Mouse (Mus musculus) kidney, embryonic 15.5 days (tissue): ENCODE results near the gene Pgls. TPM values are rescaled to one million over a fixed set of nuclear protein-coding genes. Genes with fewer than 3 reads are reported as not detected.
A peak's percentile ranks its signal among the peaks of the same experiment; 100 is the strongest.

Experiments
- ATAC-seq: fragments of 200-750 bp; cut with Nextera tagmentation; replicated peaks from 2 replicates; pipeline ENCODE4 v1.8.0; 2017; ENCODE audit warnings: moderate TSS enrichment; ENCODE audit not compliant: low FRiP score
- H3K27ac ChIP-seq: fragments of 300-500 bp; sonication (generic); 2 replicates; pipeline ENCODE4 v1.5.1; 2015; ENCODE audit warnings: mild to moderate bottlenecking, inconsistent platforms
- H3K27me3 ChIP-seq: fragments of 300-500 bp; sonication (generic); 2 replicates; pipeline ENCODE4 v1.6.1; 2015; ENCODE audit warnings: inconsistent platforms
- H3K36me3 ChIP-seq: fragments of 300-500 bp; sonication (generic); 2 replicates; pipeline ENCODE4 v1.6.1; 2015; ENCODE audit warnings: inconsistent platforms
- H3K4me1 ChIP-seq: fragments of 300-500 bp; sonication (generic); 2 replicates; pipeline ENCODE4 v1.6.1; 2015; ENCODE audit warnings: inconsistent platforms
- H3K4me2 ChIP-seq: fragments of 300-500 bp; sonication (generic); 2 replicates; pipeline ENCODE4 v1.6.1; 2015; ENCODE audit warnings: moderate library complexity, mild to moderate bottlenecking, inconsistent platforms
- H3K4me3 ChIP-seq: fragments of 300-500 bp; sonication (generic); replicated peaks from 2 replicates; pipeline ENCODE4 v1.5.1; 2015; ENCODE audit warnings: mild to moderate bottlenecking, inconsistent platforms
- H3K9ac ChIP-seq: fragments of 300-500 bp; sonication (generic); 2 replicates; pipeline ENCODE4 v1.6.1; 2015; ENCODE audit warnings: mild to moderate bottlenecking, inconsistent platforms
- H3K9me3 ChIP-seq: fragments of 300-500 bp; sonication (generic); replicated peaks from 2 replicates; pipeline ENCODE4 v1.6.1; 2016; ENCODE audit warnings: inconsistent platforms
- WGBS: fragments of 180-500 bp; shearing (Covaris S2); methylation state at CpG from one replicate; pipeline ENCODE4 v1.1.7; 2015; ENCODE audit warnings: mixed read lengths; 5-methylcytosine and 5-hydroxymethylcytosine counted together
- polyA plus RNA-seq: library from polyadenylated mRNA; unstranded; fragments of >200 nt; fragmentation: Nextera tagmentation; extraction: Ambion mirVana; gene quantifications from 2 replicates; pipeline ENCODE4 v1.2.1, GENCODE M21; 2015

The Pgls gene
- polyA plus RNA-seq, 1 experiment from 2014 or later, result 247 TPM

DNA sequence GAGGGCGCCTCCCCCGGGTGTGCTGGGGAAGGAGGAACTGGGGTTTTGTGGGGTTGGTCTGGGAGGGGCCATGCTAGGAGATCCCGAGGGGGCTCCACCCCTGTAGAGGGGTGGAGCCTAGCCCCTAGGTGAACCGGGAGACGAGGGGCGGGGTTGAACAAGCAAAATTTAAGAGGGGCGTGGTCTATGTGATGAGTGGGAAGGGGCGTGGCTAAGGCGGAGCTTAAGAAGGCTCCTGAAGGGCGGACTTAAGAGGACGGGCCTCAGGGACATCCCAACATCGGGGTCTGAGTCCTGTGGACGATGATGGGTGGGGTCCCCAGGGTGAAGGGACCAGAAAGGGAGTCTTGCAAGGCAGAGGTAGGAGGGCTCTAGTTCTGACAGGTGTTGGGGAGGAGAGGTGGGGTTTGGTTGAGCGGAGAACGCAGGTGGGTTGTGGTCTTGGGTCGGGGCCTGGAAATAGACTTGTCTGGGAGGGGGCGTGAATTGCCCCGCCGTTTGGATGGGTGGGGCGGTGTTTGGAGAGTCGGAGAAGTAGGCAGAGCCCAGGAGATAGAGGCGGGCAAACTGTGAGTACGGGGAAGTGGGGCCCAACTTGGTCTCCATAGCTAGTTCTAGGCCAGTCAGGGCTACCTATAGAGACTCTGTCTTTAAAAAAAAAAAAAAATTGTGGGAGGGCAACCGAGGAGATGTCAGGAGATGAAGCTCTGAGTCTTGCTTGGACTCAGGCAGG, 32.9 kb upstream of the Pgls start:
- peaks cover 32% of the 10 kb centered on the region for H3K4me1 ChIP-seq
- H3K4me2 ChIP-seq, result peak overlapping the region; percentile 88
- no peak overlapping the region for H3K27ac ChIP-seq
- H3K36me3 ChIP-seq, result no peaks in the 10 kb centered on the region
- WGBS, result 1% methylated on average over 24 of the region's 24 CpGs
- H3K9me3 ChIP-seq, result peaks cover 1% of the 10 kb centered on the region; the same call in 1 of the 2 replicates
- H3K4me3 ChIP-seq, result peak overlapping the region; percentile 54
- peak; percentile 77 for ATAC-seq
- peaks cover 71% of the 10 kb centered on the region for H3K27me3 ChIP-seq
- H3K9ac ChIP-seq, result peak overlapping the region; percentile 50

DNA sequence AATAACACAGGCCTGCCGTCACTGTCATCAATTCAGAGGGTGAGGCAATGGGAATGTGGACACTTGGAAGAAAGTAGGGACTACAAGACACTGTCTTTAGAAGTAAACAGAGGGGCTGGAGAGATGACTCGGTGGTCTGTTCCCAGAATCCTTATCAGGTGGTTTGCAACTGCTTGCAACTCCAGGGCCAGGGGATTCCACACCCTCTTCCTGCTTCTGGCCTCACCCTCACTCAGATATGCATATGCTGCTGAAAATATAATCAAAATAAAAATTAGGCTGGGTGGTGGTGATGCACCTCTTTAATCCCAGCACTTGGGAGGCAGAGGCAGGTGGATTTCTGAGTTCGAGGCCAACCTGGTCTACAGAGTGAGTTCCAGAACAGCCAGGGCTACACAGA, 31.9 kb upstream of the Pgls start:
- H3K36me3 ChIP-seq, result no peaks in the 10 kb centered on the region
- H3K4me3 ChIP-seq, result no peak overlapping the region
- H3K4me1 ChIP-seq, result peaks cover 25% of the 10 kb centered on the region
- no peak overlapping the region for H3K9ac ChIP-seq
- H3K27ac ChIP-seq, result no peak overlapping the region
- 73% methylated on average over 3 of the region's 3 CpGs for WGBS
- no peak for ATAC-seq
- H3K27me3 ChIP-seq, result peaks cover 71% of the 10 kb centered on the region
- H3K4me2 ChIP-seq, result no peak overlapping the region
- peaks cover 5% of the 10 kb centered on the region for H3K9me3 ChIP-seq

DNA sequence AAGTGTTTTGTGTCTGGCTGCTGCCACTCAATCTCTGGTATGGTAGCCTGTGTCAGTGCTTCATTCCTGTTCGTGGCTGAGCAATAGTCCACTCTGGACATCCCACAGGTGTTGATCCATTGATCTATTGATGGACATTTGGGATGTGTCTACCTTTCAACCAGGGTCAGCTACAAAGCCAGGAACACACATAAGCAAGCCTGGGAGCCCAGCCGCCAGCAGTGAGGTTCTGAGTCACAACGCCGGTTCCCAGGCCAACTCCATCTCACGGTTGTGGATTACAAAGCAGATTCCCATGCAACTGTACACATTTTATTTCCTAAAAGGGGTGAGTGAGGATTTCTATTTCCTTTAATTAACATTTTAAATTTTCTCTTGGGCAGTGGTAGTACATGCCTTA, 31.2 kb upstream of the Pgls start:
- H3K4me3 ChIP-seq, result no peak overlapping the region
- peaks cover 25% of the 10 kb centered on the region for H3K4me1 ChIP-seq
- no peak for ATAC-seq
- H3K9me3 ChIP-seq, result peaks cover 5% of the 10 kb centered on the region
- H3K4me2 ChIP-seq, result no peak overlapping the region
- 84% methylated on average over 5 of the region's 5 CpGs for WGBS
- H3K36me3 ChIP-seq, result no peaks in the 10 kb centered on the region
- H3K27me3 ChIP-seq, result peaks cover 71% of the 10 kb centered on the region
- H3K9ac ChIP-seq, result no peak overlapping the region
- no peak overlapping the region for H3K27ac ChIP-seq

DNA sequence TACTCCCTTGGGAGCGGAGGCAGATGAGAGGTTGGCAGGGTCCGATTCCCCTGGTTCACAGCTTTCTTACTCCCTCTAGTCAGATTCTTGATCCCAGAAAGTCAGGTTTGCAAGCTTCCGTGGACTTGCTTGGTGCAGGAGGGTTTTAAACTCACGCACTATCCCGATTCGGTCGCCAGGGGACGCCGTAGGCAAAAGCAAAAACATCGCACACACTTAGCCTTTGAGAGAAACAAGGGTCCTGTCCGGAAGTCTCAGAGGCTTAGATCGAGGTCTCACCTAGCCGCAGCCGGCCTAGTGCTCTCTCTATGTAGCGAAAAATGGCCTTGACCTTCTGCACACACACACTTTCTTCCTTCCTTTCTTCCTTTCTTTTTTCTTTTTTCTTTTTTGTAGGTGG, 30.6 kb upstream of the Pgls start:
- Histone ChIP-seq H3K27me3 (peaks cover 67% of the 10 kb centered on the region), H3K9me3 (peaks cover 5% of the 10 kb centered on the region), H3K36me3 (no peaks in the 10 kb centered on the region), H3K4me1 (peaks cover 25% of the 10 kb centered on the region), H3K4me3 (no peak overlapping the region), H3K27ac (no peak overlapping the region), H3K9ac (no peak overlapping the region), H3K4me2 (no peak overlapping the region)
- no peak for ATAC-seq
- WGBS, result 3% methylated on average over 15 of the region's 15 CpGs

DNA sequence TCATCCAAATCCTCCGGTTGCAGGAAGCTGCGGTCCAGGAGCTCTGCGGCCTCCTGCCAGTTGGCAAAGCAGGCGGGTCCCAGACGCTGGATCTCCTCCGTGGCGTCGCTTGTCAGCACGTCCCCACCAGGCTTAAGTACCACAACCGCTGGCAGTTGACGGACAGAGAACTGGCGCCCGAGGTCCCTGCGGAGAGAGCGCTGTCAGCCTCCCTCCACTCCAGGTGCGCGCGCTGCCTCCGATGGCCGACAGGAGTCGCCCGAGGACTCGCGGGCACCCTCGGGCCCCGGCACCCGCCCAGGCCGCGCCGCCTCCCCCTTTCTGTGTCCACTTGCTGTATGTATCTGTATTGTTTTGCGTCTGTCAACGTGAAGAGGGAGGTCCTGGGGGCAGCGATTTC, 29.2 kb upstream of the Pgls start:
- peaks cover 54% of the 10 kb centered on the region for H3K27me3 ChIP-seq
- peaks cover 27% of the 10 kb centered on the region for H3K4me1 ChIP-seq
- H3K27ac ChIP-seq, result no peak overlapping the region
- ATAC-seq, result 0 out of 2 replicates have a peak, but pooled peaks have one; percentile 23
- no peak overlapping the region for H3K9ac ChIP-seq
- WGBS, result 1% methylated on average over 33 of the region's 33 CpGs
- peak overlapping the region; percentile 52 for H3K4me2 ChIP-seq
- H3K36me3 ChIP-seq, result no peaks in the 10 kb centered on the region
- peak overlapping the region; percentile 18 for H3K4me3 ChIP-seq
- peaks cover 5% of the 10 kb centered on the region for H3K9me3 ChIP-seq

GRCm38 (mm10) chr8:71563992-71564391, 28.0 kb upstream of the Pgls start:
- no peak overlapping the region for H3K27ac ChIP-seq
- WGBS, result 91% methylated on average over 4 of the region's 4 CpGs
- H3K9me3 ChIP-seq, result peaks cover 5% of the 10 kb centered on the region
- H3K4me2 ChIP-seq, result no peak overlapping the region
- ATAC-seq, result no peak
- no peak overlapping the region for H3K9ac ChIP-seq
- peaks cover 29% of the 10 kb centered on the region for H3K4me1 ChIP-seq
- no peaks in the 10 kb centered on the region for H3K36me3 ChIP-seq
- H3K27me3 ChIP-seq, result peaks cover 42% of the 10 kb centered on the region
- H3K4me3 ChIP-seq, result no peak overlapping the region

DNA sequence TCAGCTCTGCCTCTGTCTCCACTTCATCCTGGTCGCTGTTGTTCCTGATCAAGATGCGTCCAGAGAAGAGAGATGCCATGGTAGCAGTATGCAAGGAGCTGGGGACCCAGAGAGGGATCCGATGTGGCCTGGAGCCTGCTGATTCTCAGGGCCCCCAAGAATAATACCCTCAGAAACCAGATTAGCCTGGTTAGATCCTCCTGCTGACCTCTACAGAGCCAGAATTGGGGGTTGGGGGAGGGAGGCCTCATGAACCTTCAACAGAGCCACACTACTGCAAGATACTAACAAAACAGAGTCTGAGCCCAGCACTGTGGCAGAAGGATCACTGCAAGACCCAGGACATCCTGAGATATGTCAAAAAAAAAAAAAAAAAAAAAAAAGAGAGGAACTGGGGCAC, 25.5 kb upstream of the Pgls start, which contains the start of gene Nxnl1:
TSS of gene Nxnl1 (minus strand) at position 101 of the 400 bp plus-strand sequence.
- Histone ChIP-seq H3K36me3 (no peaks in the 10 kb centered on the region), H3K4me2 (no peak within 1 kb of the TSS), H3K9ac (no peak within 1 kb of the TSS), H3K27ac (peak within 1 kb of the TSS; percentile 97; the same call in 1 of the 2 replicates), H3K27me3 (peaks cover 19% of the 10 kb centered on the region), H3K4me3 (no peak within 1 kb of the TSS), H3K9me3 (peaks cover 5% of the 10 kb centered on the region), H3K4me1 (peaks cover 37% of the 10 kb centered on the region)
- no peak for ATAC-seq
- 77% methylated on average over 3 of the region's 3 CpGs for WGBS

DNA sequence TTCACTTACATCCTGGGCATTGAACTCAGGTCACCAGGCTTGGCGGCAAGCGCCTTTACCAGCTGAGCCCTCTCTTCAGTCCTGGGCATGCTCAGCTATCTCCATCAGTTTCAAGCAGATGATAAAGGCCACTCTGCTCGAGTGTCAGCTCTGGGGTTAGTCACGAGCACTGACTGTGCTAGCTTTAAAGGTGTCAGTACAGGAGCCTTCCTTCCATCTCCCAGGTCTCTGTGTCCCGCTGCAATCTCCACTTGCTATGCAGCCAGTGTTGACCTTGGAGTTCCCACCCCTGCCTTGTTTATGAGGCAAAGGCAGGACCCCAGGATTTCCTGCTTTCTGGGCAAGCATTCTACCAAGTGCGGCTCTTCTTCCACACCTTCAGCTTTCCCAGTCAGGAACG, 24.4 kb upstream of the Pgls start:
- Histone ChIP-seq H3K4me1 (peaks cover 34% of the 10 kb centered on the region), H3K9me3 (peaks cover 5% of the 10 kb centered on the region), H3K9ac (no peak overlapping the region), H3K4me3 (no peak overlapping the region), H3K4me2 (no peak overlapping the region), H3K36me3 (no peaks in the 10 kb centered on the region), H3K27ac (peak overlapping the region; percentile 97), H3K27me3 (peaks cover 8% of the 10 kb centered on the region)
- no peak for ATAC-seq
- WGBS, result 69% methylated on average over 7 of the region's 7 CpGs

DNA sequence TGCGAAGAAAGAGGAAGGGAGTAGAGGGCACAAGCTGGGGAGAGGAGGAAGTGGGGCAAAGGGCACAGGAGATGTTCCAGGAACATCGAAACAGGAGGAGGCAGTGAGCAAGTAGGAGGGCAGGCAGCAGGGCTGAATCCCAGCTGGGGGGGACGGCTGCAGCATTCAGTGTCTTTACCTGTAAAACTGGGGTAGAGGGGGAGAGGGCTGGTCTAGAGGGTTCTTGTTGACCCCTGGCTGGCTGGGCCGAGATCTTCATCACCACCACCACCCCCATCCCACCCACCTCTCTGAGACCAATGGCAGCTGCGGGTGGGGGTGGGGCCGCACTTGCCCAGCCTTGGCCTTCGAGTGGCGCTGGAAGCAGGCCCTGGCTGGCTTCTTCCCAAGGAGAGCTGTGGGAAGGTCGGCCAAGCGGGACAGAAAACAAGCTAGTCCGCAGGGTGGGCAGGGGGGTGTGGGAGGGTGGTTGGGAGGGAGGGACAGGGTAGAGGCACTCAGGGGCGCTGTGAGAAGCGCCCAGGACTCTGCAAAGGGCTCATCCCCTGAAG, 23.5 kb upstream of the Pgls start, which contains the start of gene Slc27a1:
TSS of gene Slc27a1 (plus strand) at position 496 of the 551 bp plus-strand sequence.
- Histone ChIP-seq H3K36me3 (no peaks in the 10 kb centered on the region), H3K27ac (peak within 1 kb of the TSS; percentile 97), H3K4me2 (peak within 1 kb of the TSS; percentile 92), H3K9me3 (peaks cover 5% of the 10 kb centered on the region), H3K9ac (peak within 1 kb of the TSS; percentile 53), H3K4me1 (peaks cover 34% of the 10 kb centered on the region), H3K27me3 (no peaks in the 10 kb centered on the region), H3K4me3 (peak within 1 kb of the TSS; percentile 62)
- WGBS, result 9% methylated on average over 13 of the region's 13 CpGs
- ATAC-seq, result peak; percentile 13; the same call in 1 of the 2 replicates

DNA sequence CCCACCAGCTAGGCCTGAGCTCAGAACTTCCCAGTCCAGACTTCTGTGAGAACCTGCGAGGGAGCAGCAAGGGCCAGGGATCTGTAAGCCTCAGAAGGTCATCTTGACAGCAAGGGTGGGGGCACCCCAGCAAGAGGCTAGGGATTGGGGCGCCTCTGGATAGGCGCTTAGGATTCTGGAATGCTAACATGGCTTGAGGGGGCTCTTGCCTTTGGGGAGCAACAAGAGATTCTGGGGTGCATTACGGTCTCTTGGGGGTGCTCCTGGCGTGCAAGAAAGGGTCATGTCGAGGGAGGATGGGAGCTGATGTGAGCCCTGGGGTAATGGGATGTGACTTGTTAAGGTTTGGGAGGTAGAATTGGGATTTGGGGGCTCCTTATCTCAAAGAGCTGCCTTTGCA, 23.0 kb upstream of the Pgls start:
- Histone ChIP-seq H3K4me3 (peak overlapping the region; percentile 62), H3K27me3 (no peaks in the 10 kb centered on the region), H3K27ac (peak overlapping the region; percentile 97), H3K4me1 (peaks cover 34% of the 10 kb centered on the region), H3K9me3 (peaks cover 5% of the 10 kb centered on the region), H3K36me3 (no peaks in the 10 kb centered on the region), H3K4me2 (peak overlapping the region; percentile 92), H3K9ac (peak overlapping the region; percentile 53; the same call in 1 of the 2 replicates)
- no peak for ATAC-seq
- WGBS, result 26% methylated on average over 6 of the region's 6 CpGs

DNA sequence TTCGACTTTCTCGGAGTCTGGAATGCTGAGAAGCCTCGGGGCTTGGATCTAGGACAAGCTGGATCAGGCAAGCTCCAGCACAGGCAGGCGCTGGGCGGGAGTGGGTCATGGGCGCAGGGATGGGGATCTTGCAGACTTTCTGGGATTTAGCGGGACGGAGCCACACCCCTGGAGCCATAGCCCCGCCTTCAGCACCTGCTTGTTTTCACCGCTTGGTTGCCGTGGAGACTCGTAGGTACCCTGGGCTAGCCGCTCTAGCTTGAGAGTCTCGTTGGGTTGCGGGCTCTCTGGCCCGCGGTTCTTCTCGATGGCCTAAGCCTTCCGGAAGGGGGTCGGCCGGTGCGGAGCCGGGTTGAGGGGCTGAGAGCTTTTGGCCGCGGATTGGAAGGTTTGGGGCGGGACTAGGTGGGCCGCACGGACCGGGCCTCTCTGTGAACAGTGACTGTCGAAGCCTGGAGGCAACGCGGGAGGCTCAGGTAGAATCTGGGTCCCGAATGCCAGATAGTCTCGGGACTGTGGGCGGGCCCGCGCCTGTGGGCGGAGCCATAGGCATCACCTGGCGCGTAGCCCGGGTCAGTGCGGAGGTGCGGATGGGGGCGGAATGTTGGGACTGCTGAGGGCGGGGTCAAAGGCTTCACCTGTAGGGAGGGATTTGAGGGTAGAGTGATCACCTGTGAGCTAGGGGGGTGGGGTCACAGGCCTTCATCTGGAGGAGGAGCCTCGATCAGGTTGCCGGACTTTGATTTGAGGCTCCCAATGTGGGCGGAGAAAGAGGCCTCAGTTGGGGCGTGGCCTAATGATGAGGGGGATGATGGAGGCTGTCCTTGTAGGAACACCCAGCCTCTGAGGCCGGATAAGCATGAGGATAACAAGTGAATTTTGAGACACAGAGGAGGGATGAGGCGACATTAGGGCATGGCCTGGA, 22.3 kb upstream of the Pgls start:
- under 1% methylated on average over 51 of the region's 51 CpGs for WGBS
- peak; percentile 79 for ATAC-seq
- H3K9ac ChIP-seq, result peak overlapping the region; percentile 53
- H3K4me2 ChIP-seq, result peak overlapping the region; percentile 92
- H3K27ac ChIP-seq, result peak overlapping the region; percentile 97
- H3K27me3 ChIP-seq, result no peaks in the 10 kb centered on the region
- H3K4me3 ChIP-seq, result peak overlapping the region; percentile 62
- H3K4me1 ChIP-seq, result peaks cover 34% of the 10 kb centered on the region
- H3K36me3 ChIP-seq, result no peaks in the 10 kb centered on the region
- no peaks in the 10 kb centered on the region for H3K9me3 ChIP-seq
